Mouse (Mus musculus) c-Kit-negative CD71-positive TER-119-positive erythroid progenitor cells, embryonic 14.5 days (primary cell): ENCODE data around the gene Cyp1a1.

Source experiments
- DNase-seq: peaks from one replicate; pipeline ENCODE4 v3.0.0-alpha.2; 2013; ENCODE audit warnings: low read depth, low spot score

Gene Cyp1a1

DNA sequence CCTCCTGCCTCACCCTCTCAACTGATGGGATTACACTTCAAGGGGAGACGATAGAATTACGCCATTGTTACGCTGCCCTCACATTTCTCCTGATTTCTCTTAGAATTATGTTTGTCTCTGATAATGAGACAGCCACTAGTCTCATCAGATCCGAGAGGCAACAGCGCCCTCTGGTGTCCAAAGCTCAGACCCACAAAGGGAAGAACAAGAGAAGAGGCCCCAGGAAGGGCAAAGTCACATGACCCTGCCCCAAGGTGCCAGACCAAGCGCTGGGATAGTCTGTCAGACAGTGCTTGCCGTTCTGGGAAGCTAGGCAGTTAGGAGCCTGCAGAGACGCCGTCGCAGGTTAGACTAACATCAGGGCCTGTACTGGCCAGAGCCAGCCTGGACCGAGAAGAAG lies 32.0 kb upstream of the Cyp1a1 start:
- DNase-seq, result peak; percentile 89

- no peak for DNase-seq
These were observed 30.9 kb upstream of the Cyp1a1 start for GRCm38 (mm10) chr9:57656631-57657350.

GRCm38 (mm10) chr9:57657843-57658242 lies 29.9 kb upstream of the Cyp1a1 start:
- no peak for DNase-seq

DNA sequence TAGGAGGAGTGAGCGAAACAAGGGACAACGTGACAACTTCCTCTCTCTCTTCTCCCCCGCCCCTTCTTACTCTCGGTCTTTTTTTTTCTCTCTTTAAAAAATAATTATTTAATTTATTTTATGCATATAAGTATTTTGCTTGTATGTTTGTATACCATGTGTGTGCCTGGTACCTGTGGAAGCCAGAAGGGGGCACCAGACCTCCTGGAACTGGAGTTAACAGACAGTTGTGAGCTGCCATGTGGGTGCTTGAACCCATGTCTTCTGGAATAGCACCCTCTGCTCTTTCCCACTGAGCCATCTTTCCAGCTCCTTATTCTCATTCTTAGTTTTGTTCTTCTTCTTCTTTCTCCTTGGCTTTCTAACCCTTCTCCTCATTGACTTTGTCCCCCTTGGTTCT lies 28.8 kb upstream of the Cyp1a1 start:
- DNase-seq, result no peak

DNA sequence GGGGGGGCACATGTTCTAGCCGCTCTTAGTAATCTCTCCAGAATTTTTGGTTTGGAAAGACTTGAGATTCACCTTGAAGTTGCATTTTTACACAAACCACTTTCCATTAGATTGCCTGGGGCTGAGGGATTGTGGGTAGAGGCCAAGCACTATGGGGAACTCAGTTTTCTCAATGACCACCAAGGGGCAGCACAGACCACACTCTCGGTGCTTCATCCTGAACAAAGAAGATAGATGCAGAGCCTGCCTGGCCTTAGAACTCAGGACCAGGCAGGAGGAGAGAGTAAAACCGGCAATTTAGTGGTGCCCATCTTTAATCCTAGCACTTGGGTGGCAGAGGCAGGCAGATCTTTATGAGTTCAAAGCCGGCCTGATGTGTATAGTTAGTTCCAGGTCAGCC lies 28.0 kb upstream of the Cyp1a1 start:
- peak; percentile 61 for DNase-seq

- DNase-seq, result no peak
These were observed 27.2 kb upstream of the Cyp1a1 start for GRCm38 (mm10) chr9:57660501-57660900.

DNA sequence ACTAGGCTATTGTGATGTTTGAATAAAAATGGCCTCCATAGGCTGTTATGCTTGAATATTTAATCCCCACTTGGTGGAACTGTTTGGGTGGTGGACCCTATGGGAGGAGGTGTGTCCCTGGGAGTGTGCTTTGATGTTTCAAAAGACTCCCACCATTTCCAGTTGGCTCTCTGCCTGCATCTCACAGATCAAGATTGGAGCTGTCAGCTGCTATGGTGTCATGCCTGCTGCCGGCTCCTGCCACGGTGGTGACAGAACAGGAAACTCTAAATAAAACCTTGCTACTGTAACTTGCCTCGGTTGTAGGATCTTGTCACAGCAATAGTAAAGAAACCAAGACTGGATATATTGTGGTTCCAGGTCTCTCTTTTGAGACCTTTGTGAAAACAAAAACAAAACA lies 26.2 kb upstream of the Cyp1a1 start:
- no peak for DNase-seq

GRCm38 (mm10) chr9:57664616-57665015 lies 23.1 kb upstream of the Cyp1a1 start:
- DNase-seq, result no peak

GRCm38 (mm10) chr9:57666536-57666935 lies 21.2 kb upstream of the Cyp1a1 start:
- no peak for DNase-seq

GRCm38 (mm10) chr9:57667136-57667535 lies 20.6 kb upstream of the Cyp1a1 start:
- DNase-seq, result no peak

GRCm38 (mm10) chr9:57667817-57668216 lies 19.9 kb upstream of the Cyp1a1 start:
- DNase-seq, result no peak

DNA sequence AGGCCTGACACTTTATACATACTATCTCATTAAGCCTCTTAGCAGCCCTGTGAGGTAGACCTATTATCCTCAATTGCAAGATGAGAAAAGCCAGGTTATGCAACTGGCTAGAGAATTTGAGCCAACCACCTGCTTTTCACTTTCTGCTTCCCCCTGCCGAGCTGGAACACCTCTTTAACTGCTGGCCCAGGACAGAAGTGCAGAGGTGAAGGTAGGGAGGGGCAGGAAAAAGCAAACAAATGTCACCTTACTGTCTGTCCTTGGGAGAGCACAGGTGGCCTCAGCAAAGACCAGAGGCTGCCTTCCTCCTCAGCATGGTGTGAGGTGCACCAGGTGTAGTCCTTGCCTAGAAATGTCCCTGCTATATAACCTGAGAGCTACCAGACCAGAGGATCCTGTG lies 19.5 kb upstream of the Cyp1a1 start:
- no peak for DNase-seq

GRCm38 (mm10) chr9:57669566-57669965 lies 18.2 kb upstream of the Cyp1a1 start:
- no peak for DNase-seq

GRCm38 (mm10) chr9:57671037-57671436 lies 16.7 kb upstream of the Cyp1a1 start:
- DNase-seq, result no peak

- DNase-seq, result no peak
These were observed 16.2 kb upstream of the Cyp1a1 start for GRCm38 (mm10) chr9:57671500-57671899.

DNA sequence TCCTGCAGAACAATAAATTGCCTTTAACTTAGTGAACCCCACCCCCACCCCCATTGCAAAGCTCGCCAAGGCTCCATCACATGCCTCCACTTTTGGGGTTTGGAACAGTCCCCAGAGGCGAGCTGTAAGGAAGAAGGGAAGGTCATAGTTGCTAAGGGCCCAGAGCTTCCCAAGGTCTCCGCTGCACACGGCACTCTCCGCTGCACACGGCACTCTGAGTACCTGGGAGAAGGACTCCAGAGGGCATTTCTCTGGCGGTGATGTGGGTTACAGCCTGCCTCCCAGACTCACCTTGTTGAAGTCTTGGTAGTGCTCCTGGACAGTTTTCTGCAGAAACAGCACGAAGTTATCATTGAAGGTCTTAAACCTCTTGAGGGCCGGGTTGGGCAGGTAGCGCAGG lies 6.3 kb upstream of the Cyp1a1 start:
- no peak for DNase-seq

- DNase-seq, result no peak
These were observed 4.2 kb upstream of the Cyp1a1 start, which contains the start of gene Cyp1a2 for GRCm38 (mm10) chr9:57683520-57683919. TSS of gene Cyp1a2 (minus strand) at chr9:57683703.

GRCm38 (mm10) chr9:57686011-57686410 lies 1.7 kb upstream of the Cyp1a1 start:
- no peak for DNase-seq

DNA sequence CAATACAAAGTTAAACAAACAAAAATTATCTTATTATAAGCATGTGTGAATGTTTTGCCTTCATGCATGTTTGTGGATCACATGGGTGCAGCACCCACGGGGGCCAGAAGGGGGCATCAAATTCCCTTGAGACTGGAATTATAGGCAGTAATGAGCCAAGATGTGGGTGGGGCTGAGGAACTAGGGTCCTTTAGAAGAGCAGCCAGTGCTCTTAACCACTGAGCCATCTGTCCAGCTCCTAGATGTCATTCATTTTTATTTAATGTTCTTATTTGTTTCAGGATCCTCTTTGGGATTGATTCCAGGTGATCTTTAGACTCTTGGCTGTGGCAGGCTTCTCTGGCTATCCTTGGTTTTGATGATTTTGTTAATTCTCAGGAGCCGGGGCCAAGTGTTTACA lies 430 bp downstream of the Cyp1a1 start:
- peak; percentile 29 for DNase-seq

GRCm38 (mm10) chr9:57688606-57689005 lies 878 bp downstream of the Cyp1a1 start:
- no peak for DNase-seq

DNA sequence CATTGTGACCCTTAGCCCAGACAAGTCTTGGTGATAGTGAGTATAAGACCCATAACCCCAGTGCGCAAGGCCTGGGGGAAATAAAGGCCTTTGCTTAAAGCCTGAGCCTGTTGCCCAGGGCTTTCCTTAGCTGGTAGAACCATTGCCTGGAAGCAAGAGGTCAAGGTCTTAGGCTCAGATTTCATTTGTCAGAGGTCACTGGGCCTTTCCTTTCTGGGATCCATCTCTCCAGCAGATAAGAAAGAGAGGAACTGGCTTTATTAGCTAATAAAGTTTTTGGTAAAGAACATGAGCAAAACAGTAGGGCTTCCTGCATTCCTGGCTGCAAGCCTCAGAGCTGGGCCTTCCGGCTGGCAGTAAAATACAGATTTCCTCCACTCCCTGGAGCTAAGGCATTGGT lies 6.4 kb downstream of the Cyp1a1 start:
- no peak for DNase-seq

GRCm38 (mm10) chr9:57696380-57697285 lies 8.9 kb downstream of the Cyp1a1 start:
- DNase-seq, result no peak

- no peak for DNase-seq
These were observed 9.7 kb downstream of the Cyp1a1 start for GRCm38 (mm10) chr9:57697380-57697779.
